Mouse (Mus musculus): Measurements from ENCODE around the gene Tmc6.

Tmc6 gene

DNA sequence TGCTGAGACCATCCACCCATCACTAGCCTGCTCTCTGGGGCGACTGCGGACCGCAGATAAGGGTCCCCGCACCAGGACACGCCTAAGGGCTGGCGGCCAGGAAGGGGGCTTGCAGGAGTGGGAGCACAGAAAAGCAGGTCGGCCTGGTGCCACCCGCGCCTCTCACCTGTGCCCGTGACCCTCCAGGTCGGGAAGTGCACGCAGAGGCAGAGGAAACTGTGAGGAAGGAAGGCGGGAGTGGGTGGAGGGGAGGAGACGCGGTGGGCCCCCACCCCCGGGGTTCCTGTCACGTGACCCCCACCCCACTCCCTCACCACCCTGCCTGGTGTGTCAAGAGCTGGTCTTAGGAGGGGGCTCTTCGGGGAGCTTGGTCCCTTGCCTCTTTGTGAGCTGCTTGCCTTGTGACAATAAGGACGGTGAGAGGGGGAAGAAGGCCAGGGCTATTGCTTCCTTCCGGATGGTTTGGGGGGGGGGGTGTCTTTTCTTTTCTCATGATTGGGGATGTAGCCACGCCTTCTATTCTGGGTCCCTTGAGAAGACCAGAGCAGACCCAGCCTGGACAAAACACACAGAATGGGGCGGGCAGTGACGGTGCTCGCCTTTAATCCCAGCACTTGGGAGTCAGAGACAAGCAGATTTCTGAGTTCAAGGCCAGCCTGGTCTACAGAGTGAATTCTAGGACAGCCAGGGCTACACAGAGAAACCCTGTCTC lies at the start of gene Tmc6, which contains the start of gene Tmc8:
Tmc6 (minus strand) TSS at position 206 of the 712 bp plus-strand sequence.
Tmc8 (plus strand) TSS at position 84 of the 712 bp plus-strand sequence.
- peak; percentile 92 for DNase-seq (ENCODE audit: low read depth, low spot score)

GRCm38 (mm10) chr11:117830401-117830800 lies 48.4 kb upstream of the Tmc6 start:
- DNase-seq (ENCODE audit: low read depth, low spot score), result no peak

- DNase-seq (ENCODE audit: low read depth, low spot score), result no peak
Observed at GRCm38 (mm10) chr11:117829671-117830215, 47.7 kb upstream of the Tmc6 start.

DNA sequence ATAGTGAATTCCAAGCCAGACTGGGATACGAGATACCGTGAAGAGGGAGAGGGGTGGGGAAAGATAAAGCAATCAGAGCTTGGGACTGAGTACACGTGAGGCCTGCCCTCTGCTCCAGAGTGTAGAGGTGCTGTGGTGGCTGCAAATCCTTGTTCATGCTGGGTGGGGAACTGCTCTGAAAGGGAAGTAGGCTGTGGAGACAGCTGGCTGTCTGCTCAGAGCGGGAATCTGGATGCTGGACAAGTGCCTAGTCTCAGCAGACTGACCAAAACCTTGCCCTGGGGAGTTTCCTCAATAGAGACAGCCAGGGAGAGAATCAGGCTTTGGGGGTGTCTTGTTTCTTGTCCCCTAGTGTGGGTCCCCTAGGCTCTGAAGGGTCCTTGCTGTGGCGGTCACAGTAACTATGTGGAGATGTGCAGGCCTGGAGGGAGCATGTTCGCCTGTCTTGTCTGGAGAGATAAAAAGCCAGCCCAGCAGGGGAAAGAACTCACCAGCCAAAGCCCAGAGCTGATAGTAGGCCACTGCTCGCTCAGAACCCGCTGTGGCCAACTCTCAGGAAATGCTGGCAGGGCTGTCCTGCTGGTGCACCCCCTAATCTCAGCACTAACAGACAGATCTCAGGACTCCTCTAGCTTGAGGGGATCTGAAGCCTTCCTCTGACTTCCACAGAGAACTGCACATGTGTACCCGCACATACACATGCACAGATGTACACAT lies 47.0 kb upstream of the Tmc6 start:
- DNase-seq (ENCODE audit: low read depth, low spot score), result peak; percentile 56

DNA sequence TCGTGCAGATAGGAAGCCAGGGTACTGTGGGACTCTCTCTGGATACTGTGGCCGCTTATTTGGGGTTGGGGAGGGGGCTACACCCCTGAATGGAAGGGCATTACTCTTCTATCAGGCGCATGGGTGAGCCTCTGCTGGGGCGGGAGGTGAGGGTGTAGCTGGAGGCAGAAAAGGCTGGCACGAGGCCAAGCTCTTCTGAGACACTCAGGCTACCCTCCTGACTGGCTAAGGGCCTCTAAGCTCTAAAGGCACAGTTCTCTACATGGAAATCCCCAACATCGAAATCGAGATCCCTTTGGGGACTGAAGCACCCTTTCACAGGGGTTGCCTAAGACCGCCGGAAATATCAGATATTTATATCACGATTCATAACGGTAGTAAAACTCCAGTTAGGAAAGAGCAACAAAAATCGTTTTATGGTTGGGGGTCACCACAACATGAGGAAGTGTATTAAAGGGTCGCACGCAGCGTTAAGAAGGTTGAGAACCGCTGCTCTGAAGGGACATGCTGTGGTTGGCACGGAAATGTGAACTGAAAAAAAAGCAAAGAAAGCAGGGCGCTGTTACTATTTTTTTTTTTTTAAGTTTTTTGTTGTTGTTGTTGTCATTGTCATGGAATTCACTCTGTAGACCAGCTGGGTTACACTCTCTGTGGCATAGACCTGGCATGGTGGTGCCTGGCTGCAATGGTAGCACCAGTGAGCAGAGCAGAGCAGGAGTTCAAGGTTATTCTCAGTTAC lies 46.3 kb upstream of the Tmc6 start:
- DNase-seq (ENCODE audit: low read depth, low spot score), result peak; percentile 94

DNA sequence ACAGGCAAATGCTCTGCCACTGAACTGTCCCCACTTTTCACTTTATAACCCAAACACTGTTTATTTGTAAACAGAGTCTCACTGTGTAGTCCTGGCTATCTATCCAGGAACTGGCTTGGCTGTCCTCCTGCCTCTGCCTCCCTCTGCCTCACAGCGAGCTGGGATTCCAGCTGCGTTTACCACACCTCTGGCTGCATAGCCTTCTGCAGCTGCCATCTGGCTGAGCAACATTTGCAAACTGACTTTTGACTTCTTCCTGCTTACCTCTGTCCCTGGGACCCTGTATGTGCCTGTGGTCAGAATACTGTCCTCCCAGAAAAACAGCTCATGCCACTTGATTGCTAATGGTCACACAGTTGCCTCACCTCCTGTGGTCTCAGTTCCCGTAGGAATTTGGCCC lies 45.4 kb upstream of the Tmc6 start:
- DNase-seq (ENCODE audit: low read depth, low spot score), result peak; percentile 80

DNA sequence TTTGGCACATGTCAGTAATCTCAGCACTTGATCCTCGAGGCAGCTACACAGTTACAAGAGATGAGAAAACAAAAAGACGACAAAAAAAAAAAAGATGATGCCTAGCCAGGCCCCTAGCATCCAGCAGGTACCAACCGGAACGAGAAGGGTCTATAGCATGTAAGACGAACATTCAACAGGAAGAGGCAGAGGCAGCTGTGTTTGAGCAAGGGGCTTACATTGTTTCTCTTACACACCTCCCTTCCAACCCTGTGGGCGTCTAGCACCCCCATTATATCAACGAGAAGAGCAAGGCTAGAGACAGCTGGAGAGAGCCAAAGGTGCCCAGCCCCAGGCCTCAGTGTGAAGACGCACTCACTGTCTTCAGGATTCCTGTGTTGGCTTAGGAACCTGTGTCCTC lies 44.9 kb upstream of the Tmc6 start:
- DNase-seq (ENCODE audit: low read depth, low spot score), result peak; percentile 73

GRCm38 (mm10) chr11:117826164-117826563 lies 44.2 kb upstream of the Tmc6 start:
- no peak for DNase-seq (ENCODE audit: low read depth, low spot score)

GRCm38 (mm10) chr11:117825333-117826101 lies 43.5 kb upstream of the Tmc6 start, which contains the start of the genes Afmid and Tk1:
Gene Afmid, plus strand, starts transcription at chr11:117825924.
Gene Tk1, minus strand, starts transcription at chr11:117826092.
- peak; percentile 92 for DNase-seq (ENCODE audit: low read depth, low spot score)

- peak; percentile 88 for DNase-seq (ENCODE audit: low read depth, low spot score)
Observed at GRCm38 (mm10) chr11:117824060-117824969, 42.3 kb upstream of the Tmc6 start.

DNA sequence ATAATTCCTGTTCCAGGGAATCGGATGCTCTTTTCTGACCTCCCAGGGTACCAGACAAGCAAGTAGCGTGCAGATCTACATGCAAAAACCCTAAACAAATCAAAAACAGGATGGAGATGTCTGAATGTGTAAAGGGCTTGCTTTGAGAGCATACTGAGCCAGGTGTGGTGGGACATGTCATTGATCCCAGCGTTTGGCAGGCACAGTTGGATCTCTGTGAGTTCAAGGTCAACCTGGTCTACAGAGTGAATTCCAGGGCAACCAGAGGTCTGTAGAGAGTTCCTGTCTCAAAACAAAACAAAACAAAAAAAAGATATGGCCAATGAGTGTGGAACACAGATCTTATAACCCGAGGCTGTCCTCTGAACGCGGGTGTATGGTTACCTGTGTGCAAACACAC lies 41.4 kb upstream of the Tmc6 start:
- no peak for DNase-seq (ENCODE audit: low read depth, low spot score)

DNA sequence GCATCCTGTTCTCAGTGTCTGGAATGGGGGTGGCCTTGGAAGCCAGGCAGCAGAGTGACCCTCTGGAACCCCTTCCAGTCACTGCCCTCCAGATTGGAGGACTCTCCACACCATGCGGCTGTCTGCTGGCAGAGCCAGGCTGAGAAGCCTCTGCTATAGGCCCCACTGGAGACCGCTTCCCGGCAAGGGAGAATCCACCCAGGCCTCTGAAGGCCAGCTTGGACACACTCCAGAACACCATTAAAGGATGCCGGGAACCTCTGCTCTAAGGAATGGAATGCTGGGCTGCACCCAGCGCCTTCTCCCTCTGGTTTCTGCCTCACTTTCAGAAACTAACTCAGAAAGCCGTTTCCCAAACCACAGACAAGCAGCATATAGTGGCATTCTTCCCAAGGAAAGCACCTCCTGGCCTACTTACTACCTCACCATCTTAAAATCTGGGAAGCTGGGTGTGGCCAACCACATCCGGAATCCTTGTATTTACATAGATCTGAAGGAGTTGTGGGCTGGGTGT lies 40.8 kb upstream of the Tmc6 start:
- DNase-seq (ENCODE audit: low read depth, low spot score), result no peak

DNA sequence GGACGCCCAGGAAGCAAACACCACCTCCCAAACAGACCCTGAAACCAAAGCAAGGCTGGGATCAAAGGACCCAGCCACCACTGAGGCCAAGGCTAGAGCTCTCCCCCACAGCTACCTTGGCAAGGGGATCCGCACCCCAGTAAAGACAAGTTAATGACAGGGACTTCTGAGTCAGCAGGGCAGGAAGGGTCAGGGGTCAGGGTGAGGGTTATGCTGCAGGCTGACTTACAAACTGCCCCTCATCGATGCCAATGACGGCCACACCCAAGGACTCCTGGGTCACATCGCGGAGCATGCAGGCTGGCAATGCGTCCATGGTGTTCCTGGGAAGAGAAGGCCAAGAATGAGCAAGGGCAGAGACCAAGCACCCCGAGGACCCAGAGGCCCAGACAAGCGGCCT lies 39.9 kb upstream of the Tmc6 start:
- no peak for DNase-seq (ENCODE audit: low read depth, low spot score)

GRCm38 (mm10) chr11:117820173-117820572 lies 38.2 kb upstream of the Tmc6 start:
- DNase-seq (ENCODE audit: low read depth, low spot score), result no peak

GRCm38 (mm10) chr11:117819095-117819494 lies 37.1 kb upstream of the Tmc6 start:
- DNase-seq (ENCODE audit: low read depth, low spot score), result no peak

- peak; percentile 28 for DNase-seq (ENCODE audit: low read depth, low spot score)
Observed at GRCm38 (mm10) chr11:117816389-117816996, 34.5 kb upstream of the Tmc6 start.

DNA sequence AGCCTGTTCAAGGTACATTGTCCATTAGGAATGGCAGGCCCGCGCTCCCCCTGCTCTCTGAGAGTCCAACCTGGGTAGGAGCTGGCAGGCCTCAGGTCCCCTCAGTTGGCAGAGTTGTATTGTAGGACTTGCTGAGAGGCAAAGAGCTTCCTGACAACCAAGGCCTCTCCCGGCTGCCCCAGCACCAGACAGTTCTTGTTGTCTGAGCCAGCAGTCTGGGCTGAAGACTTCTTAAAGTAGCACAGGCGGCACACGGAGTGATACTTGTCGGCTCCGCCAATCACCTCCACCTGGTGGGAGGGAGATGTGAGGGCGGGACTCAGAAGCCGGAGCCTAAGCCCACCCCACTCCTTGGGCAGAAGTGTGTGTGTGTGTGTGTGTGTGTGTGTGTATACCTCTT lies 33.9 kb upstream of the Tmc6 start:
- DNase-seq (ENCODE audit: low read depth, low spot score), result peak; percentile 24

- peak; percentile 10 for DNase-seq (ENCODE audit: low read depth, low spot score)
Observed at GRCm38 (mm10) chr11:117814704-117815366, 32.8 kb upstream of the Tmc6 start.

GRCm38 (mm10) chr11:117813867-117814266 lies 31.9 kb upstream of the Tmc6 start:
- no peak for DNase-seq (ENCODE audit: low read depth, low spot score)

Measured in A20 (cell line).